Mouse (Mus musculus): Measurements from ENCODE around the gene Slc29a3.

The Slc29a3 gene

GRCm38 (mm10) chr10:60767400-60767799 lies 14.8 kb upstream of the Slc29a3 start:
- DNase-seq (ENCODE audit: low read depth, low spot score), result no peak

GRCm38 (mm10) chr10:60762126-60762525 lies 9.5 kb upstream of the Slc29a3 start:
- no peak for DNase-seq (ENCODE audit: low read depth, low spot score)

GRCm38 (mm10) chr10:60760377-60760776 lies 7.8 kb upstream of the Slc29a3 start:
- peak; percentile 92 for DNase-seq (ENCODE audit: low read depth, low spot score)

- peak; percentile 66 for DNase-seq (ENCODE audit: low read depth, low spot score)
Measured at GRCm38 (mm10) chr10:60756992-60757391, 4.4 kb upstream of the Slc29a3 start.

- DNase-seq (ENCODE audit: low read depth, low spot score), result no peak
Measured at GRCm38 (mm10) chr10:60756146-60756545, 3.6 kb upstream of the Slc29a3 start.

- no peak for DNase-seq (ENCODE audit: low read depth, low spot score)
Measured at GRCm38 (mm10) chr10:60753941-60754340, 1.3 kb upstream of the Slc29a3 start.

- DNase-seq (ENCODE audit: low read depth, low spot score), result no peak
Measured at GRCm38 (mm10) chr10:60753261-60753660, 667 bp upstream of the Slc29a3 start.

- DNase-seq (ENCODE audit: low read depth, low spot score), result no peak
Measured at GRCm38 (mm10) chr10:60747667-60748212, 4.9 kb downstream of the Slc29a3 start.

- peak; percentile 46 for DNase-seq (ENCODE audit: low read depth, low spot score)
Measured at GRCm38 (mm10) chr10:60746512-60746911, 6.1 kb downstream of the Slc29a3 start.

- DNase-seq (ENCODE audit: low read depth, low spot score), result peak; percentile 71
Measured at GRCm38 (mm10) chr10:60744543-60745290, 7.9 kb downstream of the Slc29a3 start.

- DNase-seq (ENCODE audit: low read depth, low spot score), result no peak
Measured at GRCm38 (mm10) chr10:60743681-60744080, 8.9 kb downstream of the Slc29a3 start.

GRCm38 (mm10) chr10:60742942-60743341 lies 9.7 kb downstream of the Slc29a3 start:
- DNase-seq (ENCODE audit: low read depth, low spot score), result no peak

- peak; percentile 48 for DNase-seq (ENCODE audit: low read depth, low spot score)
Measured at GRCm38 (mm10) chr10:60742296-60742695, 10.3 kb downstream of the Slc29a3 start.

GRCm38 (mm10) chr10:60741435-60741834 lies 11.2 kb downstream of the Slc29a3 start:
- DNase-seq (ENCODE audit: low read depth, low spot score), result peak; percentile 90

GRCm38 (mm10) chr10:60739619-60740363 lies 12.8 kb downstream of the Slc29a3 start:
- DNase-seq (ENCODE audit: low read depth, low spot score), result peak; percentile 84

GRCm38 (mm10) chr10:60737886-60738640 lies 14.5 kb downstream of the Slc29a3 start:
- DNase-seq (ENCODE audit: low read depth, low spot score), result peak; percentile 49

- no peak for DNase-seq (ENCODE audit: low read depth, low spot score)
Measured at GRCm38 (mm10) chr10:60737169-60737728, 15.3 kb downstream of the Slc29a3 start.

GRCm38 (mm10) chr10:60735737-60736136 lies 16.9 kb downstream of the Slc29a3 start:
- DNase-seq (ENCODE audit: low read depth, low spot score), result no peak

GRCm38 (mm10) chr10:60733471-60733870 lies 19.1 kb downstream of the Slc29a3 start:
- DNase-seq (ENCODE audit: low read depth, low spot score), result no peak

GRCm38 (mm10) chr10:60732397-60732861 lies 20.2 kb downstream of the Slc29a3 start:
- no peak for DNase-seq (ENCODE audit: low read depth, low spot score)

- no peak for DNase-seq (ENCODE audit: low read depth, low spot score)
Measured at GRCm38 (mm10) chr10:60731742-60732141, 20.9 kb downstream of the Slc29a3 start.

All from A20 (cell line).